21 mouse cellular contexts compared by ENCODE assay signal in genomic region chr13:38641414-38641813, GRCm38 (mm10). TPM values are rescaled to one million over a fixed set of nuclear protein-coding genes. Genes with fewer than 3 reads are reported as not detected.
DNase-seq lines count a peak whose midpoint lies in the region; ATAC-seq and TF ChIP-seq lines count a peak whose summit lies in the region.
"Had no signal": no experiment of that assay in that cellular context is flagged by ENCODE, and none has a peak within 500 bp of the region (broad histone marks: within the 10 kb centered on the region; RNA-seq: fewer than 3 reads in every experiment).

No protein-coding gene starts in this region.

- 55% methylated on average over 5 of the region's 5 CpGs for WGBS in intestine, embryonic 14.5 days
- WGBS in intestine, embryonic 16.5 days: 63% methylated on average over 5 of the region's 5 CpGs
- WGBS in limb, embryonic 14.5 days: 56% methylated on average over 5 of the region's 5 CpGs
- 82% methylated on average over 5 of the region's 5 CpGs for WGBS in limb, embryonic 10.5 days
- WGBS in neural tube, embryonic 13.5 days: 70% methylated on average over 5 of the region's 5 CpGs
- 92% methylated on average over 5 of the region's 5 CpGs for WGBS in heart, embryonic 10.5 days

- no peaks in the 10 kb centered on the region for H3K9me3 ChIP-seq in intestine, embryonic 14.5 days (ENCODE audit: control insufficient read depth, low read length)
- no peaks in the 10 kb centered on the region for H3K9me3 ChIP-seq in intestine, embryonic 16.5 days (ENCODE audit: control insufficient read depth, low read length)
- peaks cover 3% of the 10 kb centered on the region; the same call in 1 of the 2 replicates for H3K9me3 ChIP-seq in limb, embryonic 14.5 days (ENCODE audit: control insufficient read depth, low read length)
- H3K9me3 ChIP-seq in limb, embryonic 10.5 days (replicated peaks): no peaks in the 10 kb centered on the region
- no peaks in the 10 kb centered on the region for H3K9me3 ChIP-seq in neural tube, embryonic 13.5 days
- H3K9me3 ChIP-seq in heart, embryonic 10.5 days: no peaks in the 10 kb centered on the region
- H3K9me3 ChIP-seq: forebrain, embryonic 13.5 days; heart, embryonic 13.5 days had no signal

- H3K27me3 ChIP-seq in intestine, embryonic 14.5 days (replicated peaks; ENCODE audit: control insufficient read depth, insufficient read depth, low read length): no peaks in the 10 kb centered on the region
- H3K27me3 ChIP-seq in intestine, embryonic 16.5 days (replicated peaks; ENCODE audit: control insufficient read depth, insufficient read depth, low read length): no peaks in the 10 kb centered on the region
- no peaks in the 10 kb centered on the region for H3K27me3 ChIP-seq in limb, embryonic 14.5 days (ENCODE audit: control insufficient read depth, insufficient read depth, low read length)
- no peaks in the 10 kb centered on the region for H3K27me3 ChIP-seq in limb, embryonic 10.5 days (ENCODE audit: low read depth, poor library complexity, severe bottlenecking)
- H3K27me3 ChIP-seq in neural tube, embryonic 13.5 days: no peaks in the 10 kb centered on the region
- no peaks in the 10 kb centered on the region for H3K27me3 ChIP-seq in heart, embryonic 10.5 days (ENCODE audit: insufficient read depth, poor library complexity, severe bottlenecking)
- H3K27me3 ChIP-seq: forebrain, embryonic 13.5 days; heart, embryonic 13.5 days; Patski had no signal

- H3K9ac ChIP-seq in intestine, embryonic 14.5 days (ENCODE audit: low read length): no peak overlapping the region
- no peak overlapping the region for H3K9ac ChIP-seq in intestine, embryonic 16.5 days (ENCODE audit: low read depth, low read length)
- no peak overlapping the region for H3K9ac ChIP-seq in limb, embryonic 14.5 days (ENCODE audit: low read depth, low read length, severe bottlenecking)
- no peak overlapping the region for H3K9ac ChIP-seq in neural tube, embryonic 13.5 days
- H3K9ac ChIP-seq: forebrain, embryonic 13.5 days; heart, embryonic 13.5 days; hindbrain, embryonic 14.5 days had no signal

- H3K4me1 ChIP-seq in intestine, embryonic 14.5 days (replicated peaks; ENCODE audit: control insufficient read depth, insufficient read depth, low read length): 0 out of 2 replicates have a peak, but pooled peaks cover 5% of the 10 kb centered on the region
- no peaks in the 10 kb centered on the region for H3K4me1 ChIP-seq in intestine, embryonic 16.5 days (ENCODE audit: control insufficient read depth, insufficient read depth, low read length)
- no peaks in the 10 kb centered on the region for H3K4me1 ChIP-seq in limb, embryonic 14.5 days (ENCODE audit: control insufficient read depth, insufficient read depth, low read length)
- no peaks in the 10 kb centered on the region for H3K4me1 ChIP-seq in limb, embryonic 10.5 days
- H3K4me1 ChIP-seq in neural tube, embryonic 13.5 days (replicated peaks): no peaks in the 10 kb centered on the region
- no peaks in the 10 kb centered on the region for H3K4me1 ChIP-seq in heart, embryonic 10.5 days
- H3K4me1 ChIP-seq: forebrain, embryonic 10.5 days; forebrain, embryonic 13.5 days; heart, embryonic 13.5 days had no signal

- no peak for TF ChIP-seq POLR2A in limb, embryonic 14.5 days (IDR thresholded peaks at IDR 0.05; ENCODE audit: borderline replicate concordance, extremely low read depth, insufficient read depth, insufficient read length)

- ATAC-seq in intestine, embryonic 14.5 days (replicated peaks; ENCODE audit: low FRiP score, low TSS enrichment, low read depth): no peak
- ATAC-seq in intestine, embryonic 16.5 days: no peak
- ATAC-seq in limb, embryonic 14.5 days (ENCODE audit: low FRiP score, low read depth): peak; percentile 44; the same call in 1 of the 2 replicates
- peak; percentile 41; the same call in 1 of the 2 replicates for ATAC-seq in neural tube, embryonic 13.5 days (ENCODE audit: low read depth)
- ATAC-seq: forebrain, embryonic 13.5 days; forebrain, embryonic 16.5 days; Patski had no signal

- DNase-seq in intestine, embryonic 14.5 days (ENCODE audit: low spot score): peak; percentile 60
- no peak for DNase-seq in limb, embryonic 14.5 days (ENCODE audit: low spot score)
- DNase-seq in limb, embryonic 10.5 days (ENCODE audit: low spot score): no peak
- DNase-seq in heart, embryonic 10.5 days (ENCODE audit: low spot score): no peak
- no peak for DNase-seq in thymus, postnatal 10 days (ENCODE audit: low spot score in 2 of 2)
- DNase-seq: adrenal gland, postnatal 10 days; adrenal gland, postnatal 36 days; cerebellum, adult 18-20 months; cerebellum, adult 9-10 months; gastrocnemius, adult 2 months; gastrocnemius, postnatal 14 days; heart, adult 11 months; heart, postnatal 14 days had no signal

- H3K27ac ChIP-seq in intestine, embryonic 14.5 days (ENCODE audit: low read depth): no peak overlapping the region
- H3K27ac ChIP-seq in intestine, embryonic 16.5 days (ENCODE audit: low read length): no peak overlapping the region
- H3K27ac ChIP-seq in limb, embryonic 14.5 days (replicated peaks; ENCODE audit: low read depth, low read length): no peak overlapping the region
- H3K27ac ChIP-seq in limb, embryonic 10.5 days: no peak overlapping the region
- no peak overlapping the region for H3K27ac ChIP-seq in neural tube, embryonic 13.5 days (replicated peaks)
- no peak overlapping the region for H3K27ac ChIP-seq in heart, embryonic 10.5 days
- H3K27ac ChIP-seq: forebrain, embryonic 10.5 days; forebrain, embryonic 13.5 days; gastrocnemius, adult 2 months; heart, embryonic 13.5 days; hindbrain, embryonic 14.5 days had no signal

- peaks cover 29% of the 10 kb centered on the region for H3K36me3 ChIP-seq in intestine, embryonic 14.5 days (ENCODE audit: control insufficient read depth, insufficient read depth, low read length)
- H3K36me3 ChIP-seq in intestine, embryonic 16.5 days (ENCODE audit: control insufficient read depth, insufficient read depth, low read length): peaks cover 21% of the 10 kb centered on the region
- H3K36me3 ChIP-seq in limb, embryonic 14.5 days (ENCODE audit: control insufficient read depth, insufficient read depth, low read length): peaks cover 28% of the 10 kb centered on the region
- peaks cover 48% of the 10 kb centered on the region for H3K36me3 ChIP-seq in limb, embryonic 10.5 days
- H3K36me3 ChIP-seq in neural tube, embryonic 13.5 days: peaks cover 32% of the 10 kb centered on the region
- peaks cover 35% of the 10 kb centered on the region for H3K36me3 ChIP-seq in heart, embryonic 10.5 days

- no peak overlapping the region for H3K4me2 ChIP-seq in intestine, embryonic 14.5 days (ENCODE audit: low read length)
- H3K4me2 ChIP-seq in intestine, embryonic 16.5 days (ENCODE audit: low read depth, low read length): no peak overlapping the region
- H3K4me2 ChIP-seq in limb, embryonic 14.5 days (replicated peaks; ENCODE audit: low read depth, low read length, severe bottlenecking): no peak overlapping the region
- no peak overlapping the region for H3K4me2 ChIP-seq in neural tube, embryonic 13.5 days
- H3K4me2 ChIP-seq: forebrain, embryonic 13.5 days; heart, embryonic 13.5 days; hindbrain, embryonic 14.5 days had no signal

- H3K4me3 ChIP-seq in intestine, embryonic 14.5 days (ENCODE audit: low read depth, low read length): no peak overlapping the region
- no peak overlapping the region for H3K4me3 ChIP-seq in intestine, embryonic 16.5 days (ENCODE audit: low read length)
- no peak overlapping the region for H3K4me3 ChIP-seq in limb, embryonic 14.5 days (replicated peaks; ENCODE audit: low read length)
- H3K4me3 ChIP-seq in limb, embryonic 10.5 days: no peak overlapping the region
- H3K4me3 ChIP-seq in neural tube, embryonic 13.5 days: no peak overlapping the region
- no peak overlapping the region for H3K4me3 ChIP-seq in heart, embryonic 10.5 days
- H3K4me3 ChIP-seq: forebrain, embryonic 10.5 days; forebrain, embryonic 13.5 days; gastrocnemius, adult 2 months; heart, embryonic 13.5 days had no signal

RNA-seq across cellular contexts. Expression of gene Bloc1s5, which starts 6.5 kb away (rescaled TPM):
- polyA plus RNA-seq in intestine, embryonic 14.5 days (2014; fragmentation: Nextera tagmentation; extraction: Ambion mirVana): 13.7 and 16.2 TPM in 2 replicates
- polyA plus RNA-seq in intestine, embryonic 16.5 days (2015; fragmentation: Nextera tagmentation; extraction: Ambion mirVana): 14.5 and 15.5 TPM in 2 replicates
- 6.8 and 7.3 TPM in 2 replicates for polyA plus RNA-seq in limb, embryonic 14.5 days (2012; rRNA removed)
- polyA plus RNA-seq in limb, embryonic 14.5 days (2014; fragmentation: Nextera tagmentation; extraction: Ambion mirVana): 17.6 and 19.2 TPM in 2 replicates
- polyA plus RNA-seq in limb, embryonic 10.5 days (2016; fragmentation: Nextera tagmentation; extraction: Ambion mirVana): 20.7 and 23.5 TPM in 2 replicates
- polyA plus RNA-seq in neural tube, embryonic 13.5 days (2015; fragmentation: Nextera tagmentation; extraction: Ambion mirVana): 22.9 and 26.1 TPM in 2 replicates
- 17.5 and 21.6 TPM in 2 replicates for polyA plus RNA-seq in heart, embryonic 10.5 days (2016; fragmentation: Nextera tagmentation; extraction: Ambion mirVana)

RNA-seq across cellular contexts. Expression of gene Eef1e1, which starts 17.4 kb away (rescaled TPM):
- 57.0 and 57.4 TPM in 2 replicates for polyA plus RNA-seq in intestine, embryonic 14.5 days (2014; fragmentation: Nextera tagmentation; extraction: Ambion mirVana)
- polyA plus RNA-seq in intestine, embryonic 16.5 days (2015; fragmentation: Nextera tagmentation; extraction: Ambion mirVana): 48.0 and 51.5 TPM in 2 replicates
- 17.6 and 21.4 TPM in 2 replicates for polyA plus RNA-seq in limb, embryonic 14.5 days (2012; rRNA removed)
- 40.5 and 44.4 TPM in 2 replicates for polyA plus RNA-seq in limb, embryonic 14.5 days (2014; fragmentation: Nextera tagmentation; extraction: Ambion mirVana)
- polyA plus RNA-seq in limb, embryonic 10.5 days (2016; fragmentation: Nextera tagmentation; extraction: Ambion mirVana): 59.0 and 71.6 TPM in 2 replicates
- 88.3 and 88.8 TPM in 2 replicates for polyA plus RNA-seq in neural tube, embryonic 13.5 days (2015; fragmentation: Nextera tagmentation; extraction: Ambion mirVana)
- 56.3 and 64.5 TPM in 2 replicates for polyA plus RNA-seq in heart, embryonic 10.5 days (2016; fragmentation: Nextera tagmentation; extraction: Ambion mirVana)

Comparison
In these comparisons a context has a peak if more than half of its experiments do, and no peak if none do; other contexts are left out.
1. ATAC-seq: peak in limb, embryonic 14.5 days (single experiment) and neural tube, embryonic 13.5 days (single experiment); none in intestine, embryonic 14.5 days (single experiment) and intestine, embryonic 16.5 days (single experiment).